Mouse (Mus musculus) myocyte (in vitro differentiated cells): ENCODE measurements at regions not wholly inside any gene's neighbourhood (a gene's known extent, or its start where the extent isn't known, plus 50 kb on each side); places are given as distances from the start of the nearest gene placed in this dataset.

Experiments
- E2F4 ChIP-seq: IDR thresholded peaks from one replicate; pipeline ENCODE4 v1.6.1; 2011; ENCODE audit warnings: mild to moderate bottlenecking, control low read depth, moderate library complexity; ENCODE audit not compliant: insufficient read depth
- MAX ChIP-seq: IDR thresholded peaks from one replicate; pipeline ENCODE4 v1.6.1; 2011; ENCODE audit warnings: low read depth, mild to moderate bottlenecking, control low read depth
- MYOD1 ChIP-seq, 3 experiments: IDR thresholded peaks; one replicate each; pipeline ENCODE4 v1.6.1; 2011; ENCODE audit warnings: control low read depth in 2 of 3, low read depth in 2 of 3, mild to moderate bottlenecking in 2 of 3, moderate library complexity in 1 of 3; ENCODE audit not compliant: insufficient read length in 2 of 3, control insufficient read depth in 1 of 3
- MYOG ChIP-seq, 3 experiments: IDR thresholded peaks; one replicate each; pipeline ENCODE4 v1.6.1; 2011; ENCODE audit warnings: control low read depth in 2 of 3, low read depth in 2 of 3, mild to moderate bottlenecking in 2 of 3; ENCODE audit not compliant: insufficient read length in 2 of 3, control insufficient read depth in 1 of 3, insufficient read depth in 1 of 3
- POLR2A ChIP-seq: IDR thresholded peaks from one replicate; pipeline ENCODE4 v1.6.1; 2011; ENCODE audit warnings: low read depth, mild to moderate bottlenecking, control low read depth, moderate library complexity; ENCODE audit not compliant: insufficient read length
- POLR2AphosphoS2 ChIP-seq: IDR thresholded peaks from one replicate; pipeline ENCODE4 v1.6.1; 2011; ENCODE audit warnings: low read depth, control low read depth; ENCODE audit not compliant: insufficient read length
- TCF12 ChIP-seq: IDR thresholded peaks from one replicate; pipeline ENCODE4 v1.6.1; 2011; ENCODE audit warnings: mild to moderate bottlenecking, control low read depth; ENCODE audit not compliant: poor library complexity, insufficient read depth, severe bottlenecking
- USF1 ChIP-seq: IDR thresholded peaks from one replicate; pipeline ENCODE4 v1.6.1; 2011; ENCODE audit warnings: low read depth, mild to moderate bottlenecking, control low read depth, moderate library complexity

GRCm38 (mm10) chr14:64574773-64575172 is 470.7 kb downstream of the Prss52 start:
- TF ChIP-seq MAX = no peak
- TF ChIP-seq POLR2A = no peak
- no peak for TF ChIP-seq E2F4
- no peak for TF ChIP-seq TCF12
- TF ChIP-seq USF1 = no peak
- no peak for TF ChIP-seq POLR2AphosphoS2
- no peak for TF ChIP-seq MYOG (IDR thresholded peaks at IDR 0.05; ENCODE audit: control insufficient read depth in 1 of 3, insufficient read depth in 1 of 3, insufficient read length in 2 of 3, low read depth in 2 of 3)
- TF ChIP-seq MYOD1 (IDR thresholded peaks at IDR 0.05; ENCODE audit: control insufficient read depth in 1 of 3, insufficient read length in 2 of 3, low read depth in 2 of 3) = no peak
